Mouse (Mus musculus) myocyte (in vitro differentiated cells): ENCODE measurements around the gene Tcerg1l.

ENCODE experiments used
- CEBPB ChIP-seq: IDR thresholded peaks from 2 replicates; pipeline ENCODE4 v1.6.1; 2011; ENCODE audit warnings: mild to moderate bottlenecking, moderate library complexity; ENCODE audit not compliant: poor library complexity, insufficient read depth, severe bottlenecking
- MAX ChIP-seq: IDR thresholded peaks from one replicate; pipeline ENCODE4 v1.6.1; 2011; ENCODE audit warnings: low read depth, mild to moderate bottlenecking, control low read depth
- MYOD1 ChIP-seq, 3 experiments: IDR thresholded peaks; one replicate each; pipeline ENCODE4 v1.6.1; 2011; ENCODE audit warnings: control low read depth in 2 of 3, low read depth in 2 of 3, mild to moderate bottlenecking in 2 of 3, moderate library complexity in 1 of 3; ENCODE audit not compliant: insufficient read length in 2 of 3, control insufficient read depth in 1 of 3
- MYOG ChIP-seq, 3 experiments: IDR thresholded peaks; one replicate each; pipeline ENCODE4 v1.6.1; 2011; ENCODE audit warnings: control low read depth in 2 of 3, low read depth in 2 of 3, mild to moderate bottlenecking in 2 of 3; ENCODE audit not compliant: insufficient read length in 2 of 3, control insufficient read depth in 1 of 3, insufficient read depth in 1 of 3
- POLR2A ChIP-seq: IDR thresholded peaks from one replicate; pipeline ENCODE4 v1.6.1; 2011; ENCODE audit warnings: low read depth, mild to moderate bottlenecking, control low read depth, moderate library complexity; ENCODE audit not compliant: insufficient read length
- SRF ChIP-seq: IDR thresholded peaks from one replicate; pipeline ENCODE4 v1.6.1; 2011; ENCODE audit warnings: low read depth; ENCODE audit not compliant: control insufficient read depth, insufficient read length
- TCF12 ChIP-seq: IDR thresholded peaks from one replicate; pipeline ENCODE4 v1.6.1; 2011; ENCODE audit warnings: mild to moderate bottlenecking, control low read depth; ENCODE audit not compliant: poor library complexity, insufficient read depth, severe bottlenecking
- USF1 ChIP-seq: IDR thresholded peaks from one replicate; pipeline ENCODE4 v1.6.1; 2011; ENCODE audit warnings: low read depth, mild to moderate bottlenecking, control low read depth, moderate library complexity

DNA sequence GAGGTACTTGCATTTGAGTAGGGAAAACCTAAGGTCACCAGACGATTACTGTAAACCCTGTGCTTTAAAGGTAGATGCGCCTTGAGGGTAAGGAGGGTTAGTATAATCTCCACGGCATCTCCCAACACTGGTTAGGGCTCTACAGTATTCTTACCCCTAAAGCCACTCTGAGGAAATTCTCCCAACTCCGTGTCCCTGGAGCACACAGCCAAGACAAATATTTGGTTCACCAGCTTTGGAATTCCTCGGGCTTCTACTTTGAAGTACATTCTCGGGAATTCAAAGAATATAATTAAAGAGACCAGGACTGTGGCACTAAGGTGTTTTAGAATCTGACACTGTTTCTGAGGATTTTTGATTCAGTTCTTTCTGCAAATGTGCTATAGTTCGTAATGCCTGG is 23.2 kb downstream of the Tcerg1l start:
- TF ChIP-seq MYOD1 (IDR thresholded peaks at IDR 0.05; ENCODE audit: control insufficient read depth in 1 of 3, insufficient read length in 2 of 3, low read depth in 2 of 3): no peak
- no peak for TF ChIP-seq USF1
- TF ChIP-seq TCF12: no peak
- no peak for TF ChIP-seq CEBPB
- no peak for TF ChIP-seq POLR2A
- no peak for TF ChIP-seq MAX
- TF ChIP-seq SRF: no peak
- TF ChIP-seq MYOG (IDR thresholded peaks at IDR 0.05; ENCODE audit: control insufficient read depth in 1 of 3, insufficient read depth in 1 of 3, insufficient read length in 2 of 3, low read depth in 2 of 3): no peak
